Mouse (Mus musculus): ENCODE results near the gene Vmn1r40. TPM values are rescaled to one million over a fixed set of nuclear protein-coding genes. Genes with fewer than 3 reads are reported as not detected.

Gene Vmn1r40
- polyA plus RNA-seq, 1 experiment from 2014 or later: not detected

DNA sequence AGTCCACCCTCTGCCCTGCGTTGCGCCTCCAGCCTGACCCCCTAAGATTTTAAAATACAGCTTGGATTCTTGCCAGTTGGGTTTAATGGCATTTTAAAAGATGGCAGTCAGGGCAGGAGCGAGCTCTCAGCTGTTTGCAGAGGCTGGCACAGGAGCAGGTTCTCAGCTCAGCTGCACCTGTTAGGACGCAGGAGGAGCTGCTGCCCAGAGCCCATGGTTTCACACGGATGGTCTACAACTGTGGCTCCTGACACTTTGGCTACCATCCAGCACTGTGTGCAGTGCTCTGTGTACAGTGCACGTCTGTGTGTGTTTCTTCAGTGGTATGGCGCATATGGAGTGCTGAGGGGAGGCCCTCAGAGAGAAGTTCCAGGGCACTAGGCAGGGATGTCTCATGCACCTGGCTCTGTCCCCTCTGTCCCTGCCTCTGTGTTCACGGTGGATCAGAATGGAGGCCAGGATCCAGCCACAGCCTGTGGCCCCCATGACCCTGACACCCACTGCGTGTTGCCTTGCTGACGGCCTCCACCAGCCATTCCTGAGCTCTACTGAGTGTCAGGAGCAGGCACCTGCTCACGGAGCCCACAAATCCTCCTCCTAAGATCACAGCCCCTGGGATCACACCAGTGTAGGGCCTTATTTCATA lies 34.1 kb upstream of the Vmn1r40 start:
- 0 out of 2 replicates have a peak, but pooled peaks cover 9% of the 10 kb centered on the region for H3K4me1 ChIP-seq (replicated peaks)
- ATAC-seq (ENCODE audit: low FRiP score, low read depth): peak; percentile 83
- no peak overlapping the region for H3K4me3 ChIP-seq
- H3K9me3 ChIP-seq: no peaks in the 10 kb centered on the region
- 74% methylated on average over 11 of the region's 11 CpGs for WGBS
- H3K27ac ChIP-seq (replicated peaks): peak overlapping the region; percentile 21
- H3K36me3 ChIP-seq: no peaks in the 10 kb centered on the region
- no peak overlapping the region for H3K9ac ChIP-seq
- H3K27me3 ChIP-seq: no peaks in the 10 kb centered on the region
- H3K4me2 ChIP-seq: no peak overlapping the region

GRCm38 (mm10) chr6:89678522-89678921 lies 28.8 kb upstream of the Vmn1r40 start:
- H3K4me1 ChIP-seq (replicated peaks): peaks cover under 1% of the 10 kb centered on the region; the same call in 1 of the 2 replicates
- no peak overlapping the region for H3K4me3 ChIP-seq
- 77% methylated on average over 4 of the region's 4 CpGs for WGBS
- no peak overlapping the region for H3K4me2 ChIP-seq
- H3K9me3 ChIP-seq: no peaks in the 10 kb centered on the region
- H3K27me3 ChIP-seq: no peaks in the 10 kb centered on the region
- no peaks in the 10 kb centered on the region for H3K36me3 ChIP-seq
- ATAC-seq (ENCODE audit: low FRiP score, low read depth): peak; percentile 31; the same call in 1 of the 2 replicates
- H3K9ac ChIP-seq: no peak overlapping the region
- H3K27ac ChIP-seq (replicated peaks): no peak overlapping the region

DNA sequence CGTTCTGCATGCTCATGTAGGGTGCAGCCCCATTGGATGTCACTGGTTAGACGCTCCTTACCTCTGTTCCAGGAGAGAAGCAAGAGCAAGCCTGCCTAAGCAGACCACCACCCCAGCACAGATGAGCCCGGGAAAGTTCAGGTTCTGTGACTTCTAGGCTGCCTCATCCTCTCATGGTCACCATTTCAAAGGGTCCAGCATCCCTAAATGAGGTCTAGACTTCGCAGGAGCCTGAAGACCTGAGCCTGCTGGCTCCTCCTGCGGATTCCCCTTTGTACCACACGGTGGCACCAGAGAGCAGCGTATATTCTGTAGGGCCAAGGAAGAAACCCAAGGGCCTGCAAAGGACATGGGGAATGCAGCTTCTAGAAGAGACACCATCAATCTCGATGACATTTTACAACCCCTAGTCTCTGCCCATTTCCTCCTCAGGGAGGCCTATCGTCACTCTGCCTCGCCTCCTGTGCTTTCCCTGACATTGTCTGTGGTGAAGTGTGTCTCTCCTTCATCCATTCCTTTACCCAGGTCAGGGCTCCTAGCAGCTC lies 28.0 kb upstream of the Vmn1r40 start:
- Histone ChIP-seq H3K27me3 (no peaks in the 10 kb centered on the region), H3K9me3 (no peaks in the 10 kb centered on the region), H3K27ac (replicated peaks) (no peak overlapping the region), H3K36me3 (no peaks in the 10 kb centered on the region), H3K4me2 (no peak overlapping the region), H3K9ac (no peak overlapping the region), H3K4me3 (no peak overlapping the region), H3K4me1 (replicated peaks) (no peaks in the 10 kb centered on the region; the same call in 1 of the 2 replicates)
- 21% methylated on average over 10 of the region's 10 CpGs for WGBS
- peak; percentile 78; the same call in 1 of the 2 replicates for ATAC-seq (ENCODE audit: low FRiP score, low read depth)

GRCm38 (mm10) chr6:89680155-89680554 lies 27.2 kb upstream of the Vmn1r40 start:
- Histone ChIP-seq H3K36me3 (no peaks in the 10 kb centered on the region), H3K9ac (no peak overlapping the region), H3K4me3 (no peak overlapping the region), H3K27ac (replicated peaks) (no peak overlapping the region), H3K9me3 (no peaks in the 10 kb centered on the region), H3K4me2 (no peak overlapping the region), H3K4me1 (replicated peaks) (no peaks in the 10 kb centered on the region; the same call in 1 of the 2 replicates), H3K27me3 (no peaks in the 10 kb centered on the region)
- ATAC-seq (ENCODE audit: low FRiP score, low read depth): 0 out of 2 replicates have a peak, but pooled peaks have one; percentile 5
- 13% methylated on average over 8 of the region's 8 CpGs for WGBS

DNA sequence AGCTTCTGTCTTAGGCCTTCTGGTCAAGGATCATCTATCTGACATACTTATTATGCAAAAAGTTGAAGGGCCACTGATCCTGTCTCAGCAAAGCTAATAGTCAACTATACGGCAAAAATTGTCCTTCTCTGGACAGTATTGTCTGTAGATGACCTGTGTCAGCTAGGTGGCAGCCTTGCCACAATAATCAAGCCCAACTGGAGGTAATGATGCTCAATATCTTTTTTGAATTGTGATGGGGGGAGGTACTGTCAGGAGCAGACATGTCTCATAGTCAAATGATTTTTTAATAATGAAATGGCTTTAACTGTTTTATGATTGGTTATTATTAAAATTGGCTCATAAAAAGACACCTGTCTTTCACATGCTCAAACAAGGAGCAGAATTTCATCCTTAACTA lies 23.1 kb upstream of the Vmn1r40 start:
- H3K9ac ChIP-seq: no peak overlapping the region
- H3K4me3 ChIP-seq: no peak overlapping the region
- no peaks in the 10 kb centered on the region for H3K27me3 ChIP-seq
- H3K9me3 ChIP-seq: no peaks in the 10 kb centered on the region
- no peaks in the 10 kb centered on the region for H3K36me3 ChIP-seq
- H3K4me1 ChIP-seq (replicated peaks): no peaks in the 10 kb centered on the region; the same call in 1 of the 2 replicates
- 57% methylated on average over 1 of the region's 1 CpGs for WGBS
- H3K4me2 ChIP-seq: no peak overlapping the region
- no peak overlapping the region for H3K27ac ChIP-seq (replicated peaks)
- no peak for ATAC-seq (ENCODE audit: low FRiP score, low read depth)

GRCm38 (mm10) chr6:89687100-89687499 lies 20.2 kb upstream of the Vmn1r40 start:
- Histone ChIP-seq H3K4me3 (no peak overlapping the region), H3K9ac (no peak overlapping the region), H3K9me3 (no peaks in the 10 kb centered on the region), H3K27ac (replicated peaks) (no peak overlapping the region), H3K4me2 (no peak overlapping the region), H3K27me3 (no peaks in the 10 kb centered on the region), H3K36me3 (no peaks in the 10 kb centered on the region), H3K4me1 (replicated peaks) (no peaks in the 10 kb centered on the region)
- no peak for ATAC-seq (ENCODE audit: low FRiP score, low read depth)
- WGBS: 73% methylated on average over 1 of the region's 1 CpGs

GRCm38 (mm10) chr6:89706624-89707023 lies 716 bp upstream of the Vmn1r40 start:
- Histone ChIP-seq H3K36me3 (no peaks in the 10 kb centered on the region), H3K9ac (no peak overlapping the region), H3K4me2 (no peak overlapping the region), H3K27me3 (no peaks in the 10 kb centered on the region), H3K9me3 (no peaks in the 10 kb centered on the region), H3K4me1 (replicated peaks) (no peaks in the 10 kb centered on the region), H3K27ac (replicated peaks) (no peak overlapping the region), H3K4me3 (no peak overlapping the region)
- ATAC-seq (ENCODE audit: low FRiP score, low read depth): no peak
- WGBS: 74% methylated on average over 2 of the region's 2 CpGs

- Histone ChIP-seq H3K27ac (replicated peaks) (no peak overlapping the region), H3K36me3 (no peaks in the 10 kb centered on the region), H3K4me1 (replicated peaks) (no peaks in the 10 kb centered on the region), H3K9me3 (no peaks in the 10 kb centered on the region), H3K27me3 (no peaks in the 10 kb centered on the region), H3K4me3 (no peak overlapping the region), H3K9ac (no peak overlapping the region), H3K4me2 (no peak overlapping the region)
- ATAC-seq (ENCODE audit: low FRiP score, low read depth): no peak
Observed at GRCm38 (mm10) chr6:89718051-89718450, 10.7 kb downstream of the Vmn1r40 start.

GRCm38 (mm10) chr6:89740466-89740865 lies 33.1 kb downstream of the Vmn1r40 start, which contains the start of gene Vmn1r41:
Gene Vmn1r41, plus strand, starts transcription at chr6:89740766.
- H3K27ac ChIP-seq (replicated peaks): no peak within 1 kb of the TSS
- no peaks in the 10 kb centered on the region for H3K4me1 ChIP-seq (replicated peaks)
- H3K36me3 ChIP-seq: no peaks in the 10 kb centered on the region
- no peak within 1 kb of the TSS for H3K4me2 ChIP-seq
- ATAC-seq (ENCODE audit: low FRiP score, low read depth): no peak
- H3K27me3 ChIP-seq: no peaks in the 10 kb centered on the region
- no peak within 1 kb of the TSS for H3K4me3 ChIP-seq
- H3K9me3 ChIP-seq: no peaks in the 10 kb centered on the region
- H3K9ac ChIP-seq: no peak within 1 kb of the TSS

DNA sequence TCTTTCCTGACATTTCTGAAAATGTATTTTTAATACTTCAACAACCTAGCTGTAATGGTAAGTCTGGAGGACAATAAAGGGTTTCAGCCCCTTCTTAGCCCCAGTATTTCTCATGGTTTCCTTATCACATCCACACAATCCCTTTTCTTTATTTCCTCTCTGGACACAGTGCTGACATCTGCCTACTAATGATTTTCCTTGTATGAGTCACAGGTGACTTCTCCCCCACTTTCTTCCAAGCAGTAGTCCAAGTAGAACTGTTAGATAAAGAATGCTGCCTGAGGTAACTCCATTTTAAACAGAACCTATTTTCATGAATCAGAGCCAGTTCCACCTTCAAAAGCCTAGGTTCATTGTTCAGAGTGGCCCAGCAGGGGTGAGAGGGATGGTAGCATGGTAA lies 35.5 kb downstream of the Vmn1r40 start:
- Histone ChIP-seq H3K4me1 (replicated peaks) (no peaks in the 10 kb centered on the region), H3K36me3 (no peaks in the 10 kb centered on the region), H3K9me3 (no peaks in the 10 kb centered on the region), H3K27ac (replicated peaks) (no peak overlapping the region), H3K9ac (no peak overlapping the region), H3K27me3 (no peaks in the 10 kb centered on the region), H3K4me3 (no peak overlapping the region), H3K4me2 (no peak overlapping the region)
- no peak for ATAC-seq (ENCODE audit: low FRiP score, low read depth)

Data from hindbrain, embryonic 15.5 days (tissue).